Mouse (Mus musculus) bone marrow macrophage, adult 2 months (primary cell): Measurements from ENCODE around the gene Eif4b.

Experiments
- CTCF ChIP-seq: IDR thresholded peaks from 2 replicates; pipeline ENCODE4 v1.5.1; 2012; ENCODE audit warnings: low read depth, mild to moderate bottlenecking, low read length, moderate library complexity
- POLR2A ChIP-seq: IDR thresholded peaks from 2 replicates; pipeline ENCODE4 v1.6.1; 2012; ENCODE audit warnings: mild to moderate bottlenecking, low read depth, low read length, borderline replicate concordance

DNA sequence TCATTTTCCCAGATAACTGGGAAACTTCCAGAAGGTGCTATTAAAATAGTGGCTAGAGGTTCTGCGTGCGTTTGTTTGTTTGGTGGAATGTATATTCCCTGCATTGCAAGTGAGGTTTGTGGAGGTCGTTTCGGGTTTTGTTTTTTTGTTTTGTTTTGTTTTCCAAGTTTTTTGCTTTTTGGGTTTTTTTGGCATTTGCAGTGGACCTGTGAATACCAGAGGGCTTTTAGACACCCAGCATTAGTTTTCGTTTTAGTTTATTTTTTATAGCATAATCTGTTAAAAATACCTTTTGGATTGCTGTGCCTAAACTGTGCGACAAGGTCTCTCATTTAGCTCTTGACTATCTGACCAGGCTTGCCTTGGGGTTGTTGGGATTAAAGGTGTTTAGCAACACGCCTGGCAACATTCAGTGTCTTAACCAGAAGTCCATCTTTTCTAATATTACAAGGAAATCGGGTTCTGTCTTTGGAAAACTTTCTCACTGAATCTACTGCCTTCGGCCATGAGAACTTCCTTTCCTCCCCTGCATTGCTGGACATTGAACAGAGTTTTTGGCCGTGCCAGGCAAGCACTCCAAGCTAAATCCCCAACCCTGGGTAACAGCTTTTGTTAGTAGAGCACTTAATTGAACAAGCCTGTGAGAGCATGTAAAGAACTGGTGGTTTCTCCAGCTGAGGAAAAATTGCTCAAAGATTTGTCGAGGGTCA is 1.5 kb downstream of the Eif4b start:
- TF ChIP-seq POLR2A: no peak
- TF ChIP-seq CTCF: no peak
